8 mouse cellular contexts compared by ENCODE assay signal in genomic region chr15:96132636-96133035, GRCm38 (mm10).
A peak's percentile ranks its signal among the peaks of the same experiment; 100 is the strongest.
DNase-seq lines count a peak whose midpoint lies in the region; ATAC-seq and TF ChIP-seq lines count a peak whose summit lies in the region.

No protein-coding gene starts in this region.

- H3K27me3 ChIP-seq in lung, embryonic 14.5 days (ENCODE audit: insufficient read depth, low read length): no peaks in the 10 kb centered on the region

- peak; percentile 1 to 14 for DNase-seq in adrenal gland, postnatal 36 days
- no peak for DNase-seq in adrenal gland, postnatal 25 days
- DNase-seq in lung, embryonic 14.5 days: peak; percentile 77
- DNase-seq in lung, adult 2 months: no peak
- peak; percentile 41 for DNase-seq in kidney, postnatal 14 days
- DNase-seq in lung, postnatal 4 days: peak; percentile 39 to 56
- DNase-seq in retina, embryonic 14.5 days (ENCODE audit: low spot score): no peak
- no peak for DNase-seq in cerebellum, adult 8-10 months

- no peak for TF ChIP-seq CTCF in lung, embryonic 14.5 days (IDR thresholded peaks at IDR 0.05; ENCODE audit: low read depth)
- TF ChIP-seq CTCF in lung, adult 2 months (IDR thresholded peaks at IDR 0.05; ENCODE audit: insufficient read depth, low read length): no peak

- ATAC-seq in lung, embryonic 14.5 days (ENCODE audit: insufficient read depth): peak; percentile 90

- 38% methylated on average over 3 of the region's 3 CpGs for WGBS in lung, embryonic 14.5 days
- 29% methylated on average over 3 of the region's 3 CpGs for WGBS in lung, adult 2 months

- H3K36me3 ChIP-seq in lung, embryonic 14.5 days (ENCODE audit: insufficient read depth): no peaks in the 10 kb centered on the region

- no peaks in the 10 kb centered on the region for H3K9me3 ChIP-seq in lung, embryonic 14.5 days (ENCODE audit: low read depth, low read length)

- peaks cover 8% of the 10 kb centered on the region; the same call in 1 of the 2 replicates for H3K4me1 ChIP-seq in lung, embryonic 14.5 days (ENCODE audit: insufficient read depth)
- no peaks in the 10 kb centered on the region; the same call in 1 of the 2 replicates for H3K4me1 ChIP-seq in lung, adult 2 months (ENCODE audit: control insufficient read depth, insufficient read depth, low read length)

- no peak overlapping the region for H3K4me3 ChIP-seq in lung, embryonic 14.5 days (ENCODE audit: low read depth, low read length)
- no peak overlapping the region for H3K4me3 ChIP-seq in lung, adult 2 months (replicated peaks; ENCODE audit: extremely low read depth, low read depth, low read length)

- no peak overlapping the region for H3K9ac ChIP-seq in lung, embryonic 14.5 days

- H3K27ac ChIP-seq in lung, embryonic 14.5 days (ENCODE audit: low read depth): 0 out of 2 replicates have a peak overlapping the region, but pooled peaks have one; percentile 2

- H3K4me2 ChIP-seq in lung, embryonic 14.5 days: no peak overlapping the region

- TF ChIP-seq POLR2A in lung, adult 2 months (IDR thresholded peaks at IDR 0.05; ENCODE audit: borderline replicate concordance, extremely low read depth, low read depth, low read length): no peak

Comparison
In these comparisons a context has a peak if more than half of its experiments do, and no peak if none do; other contexts are left out.
1. DNase-seq: peak in adrenal gland, postnatal 36 days (2 of 2), lung, embryonic 14.5 days (single experiment), kidney, postnatal 14 days (single experiment) and lung, postnatal 4 days (2 of 2); none in adrenal gland, postnatal 25 days (single experiment), lung, adult 2 months (single experiment), retina, embryonic 14.5 days (single experiment) and cerebellum, adult 8-10 months (single experiment).